Mouse (Mus musculus) cortical plate, adult 2 months (tissue): ENCODE data around the gene Cpsf6.

Experiments
- CTCF ChIP-seq: fragments of 200-500 bp; IDR thresholded peaks from 2 replicates; pipeline ENCODE4 v1.5.1; 2011; ENCODE audit warnings: mild to moderate bottlenecking, control low read depth, low read length; ENCODE audit not compliant: insufficient read depth; ENCODE audit errors: extremely low read depth
- POLR2A ChIP-seq: fragments of 200-500 bp; IDR thresholded peaks from 2 replicates; pipeline ENCODE4 v1.6.1; 2011; ENCODE audit warnings: mild to moderate bottlenecking, low read length, control low read depth; ENCODE audit not compliant: insufficient read depth; ENCODE audit errors: extremely low read depth

- TF ChIP-seq POLR2A (no peak), CTCF (no peak)
Observed at GRCm38 (mm10) chr10:117398044-117398780, 18.4 kb upstream of the Cpsf6 start.
